Mouse (Mus musculus): Measurements from ENCODE around the gene Htr5a. TPM values are rescaled to one million over a fixed set of nuclear protein-coding genes. Genes with fewer than 3 reads are reported as not detected.

Gene Htr5a
- total and polyA plus RNA-seq, 3 experiments, result 0.22 TPM; not detected in 2

- ATAC-seq (ENCODE audit: extremely low read depth, insufficient number of reproducible peaks, low FRiP score, poor library complexity, severe bottlenecking), result no peak
- no peak for DNase-seq (ENCODE audit: low spot score)
- Histone ChIP-seq H3K36me3 (replicated peaks) (no peaks in the 10 kb centered on the region), H3K9me3 (replicated peaks) (no peaks in the 10 kb centered on the region), H3K4me1 (ENCODE audit: insufficient read depth, low read depth, low read length) (no peaks in the 10 kb centered on the region), H3K4me3 (ENCODE audit: low read depth, low read length) (no peak overlapping the region), H3K27me3 (ENCODE audit: insufficient read depth, low read length) (no peaks in the 10 kb centered on the region)
- no peak for TF ChIP-seq GATA2 (IDR thresholded peaks at IDR 0.05; ENCODE audit: borderline replicate concordance, low read depth, low read length)
- TF ChIP-seq POLR2AphosphoS5 (IDR thresholded peaks at IDR 0.05; ENCODE audit: insufficient replicate concordance, low read depth, low read length), result no peak
- TF ChIP-seq TAL1 (conservative IDR thresholded peaks at IDR 0.05; ENCODE audit: low read depth, low read length), result no peak
- TF ChIP-seq CTCF (IDR thresholded peaks at IDR 0.05; ENCODE audit: low read depth, low read length), result no peak
- no peak for TF ChIP-seq GATA1 (IDR thresholded peaks at IDR 0.05; ENCODE audit: borderline replicate concordance, low read length)
Observed at GRCm38 (mm10) chr5:27879726-27880125, 37.8 kb downstream of the Htr5a start.

- H3K36me3 ChIP-seq (replicated peaks), result no peaks in the 10 kb centered on the region
- H3K4me1 ChIP-seq (ENCODE audit: insufficient read depth, low read depth, low read length), result no peaks in the 10 kb centered on the region
- no peaks in the 10 kb centered on the region for H3K9me3 ChIP-seq (replicated peaks)
- H3K27me3 ChIP-seq (ENCODE audit: insufficient read depth, low read length), result no peaks in the 10 kb centered on the region
- TF ChIP-seq CTCF (IDR thresholded peaks at IDR 0.05; ENCODE audit: low read depth, low read length), result no peak
- no peak for TF ChIP-seq GATA2 (IDR thresholded peaks at IDR 0.05; ENCODE audit: borderline replicate concordance, low read depth, low read length)
- no peak for TF ChIP-seq TAL1 (conservative IDR thresholded peaks at IDR 0.05; ENCODE audit: low read depth, low read length)
- no peak for TF ChIP-seq POLR2AphosphoS5 (IDR thresholded peaks at IDR 0.05; ENCODE audit: insufficient replicate concordance, low read depth, low read length)
- no peak overlapping the region for H3K4me3 ChIP-seq (ENCODE audit: low read depth, low read length)
- DNase-seq (ENCODE audit: low spot score) (no peak), ATAC-seq (ENCODE audit: extremely low read depth, insufficient number of reproducible peaks, low FRiP score, poor library complexity, severe bottlenecking) (no peak)
Observed at GRCm38 (mm10) chr5:27880329-27881036, 38.5 kb downstream of the Htr5a start.

- Histone ChIP-seq H3K9me3 (replicated peaks) (no peaks in the 10 kb centered on the region), H3K36me3 (replicated peaks) (no peaks in the 10 kb centered on the region), H3K4me3 (ENCODE audit: low read depth, low read length) (no peak overlapping the region), H3K27me3 (ENCODE audit: insufficient read depth, low read length) (no peaks in the 10 kb centered on the region), H3K4me1 (ENCODE audit: insufficient read depth, low read depth, low read length) (no peaks in the 10 kb centered on the region)
- no peak for DNase-seq (ENCODE audit: low spot score)
- no peak for TF ChIP-seq GATA1 (IDR thresholded peaks at IDR 0.05; ENCODE audit: borderline replicate concordance, low read length)
- no peak for TF ChIP-seq TAL1 (conservative IDR thresholded peaks at IDR 0.05; ENCODE audit: low read depth, low read length)
- no peak for TF ChIP-seq CTCF (IDR thresholded peaks at IDR 0.05; ENCODE audit: low read depth, low read length)
- TF ChIP-seq POLR2AphosphoS5 (IDR thresholded peaks at IDR 0.05; ENCODE audit: insufficient replicate concordance, low read depth, low read length), result no peak
- no peak for TF ChIP-seq GATA2 (IDR thresholded peaks at IDR 0.05; ENCODE audit: borderline replicate concordance, low read depth, low read length)
- no peak for ATAC-seq (ENCODE audit: extremely low read depth, insufficient number of reproducible peaks, low FRiP score, poor library complexity, severe bottlenecking)
Observed at GRCm38 (mm10) chr5:27881261-27881660, 39.3 kb downstream of the Htr5a start.

GRCm38 (mm10) chr5:27888080-27888479, 46.1 kb downstream of the Htr5a start:
- no peak for DNase-seq (ENCODE audit: low spot score)
- no peaks in the 10 kb centered on the region for H3K27me3 ChIP-seq (ENCODE audit: insufficient read depth, low read length)
- no peak overlapping the region for H3K4me3 ChIP-seq (ENCODE audit: low read depth, low read length)
- no peaks in the 10 kb centered on the region for H3K4me1 ChIP-seq (ENCODE audit: insufficient read depth, low read depth, low read length)
- H3K36me3 ChIP-seq (replicated peaks), result no peaks in the 10 kb centered on the region
- no peaks in the 10 kb centered on the region for H3K9me3 ChIP-seq (replicated peaks)
- no peak for ATAC-seq (ENCODE audit: extremely low read depth, insufficient number of reproducible peaks, low FRiP score, poor library complexity, severe bottlenecking)
- TF ChIP-seq CTCF (IDR thresholded peaks at IDR 0.05; ENCODE audit: low read depth, low read length), result no peak

- H3K9me3 ChIP-seq (replicated peaks), result no peaks in the 10 kb centered on the region
- H3K4me3 ChIP-seq (ENCODE audit: low read depth, low read length), result no peak overlapping the region
- ATAC-seq (ENCODE audit: extremely low read depth, insufficient number of reproducible peaks, low FRiP score, poor library complexity, severe bottlenecking), result no peak
- H3K27me3 ChIP-seq (ENCODE audit: insufficient read depth, low read length), result no peaks in the 10 kb centered on the region; the same call in 1 of the 2 replicates
- no peaks in the 10 kb centered on the region for H3K36me3 ChIP-seq (replicated peaks)
- no peak for TF ChIP-seq POLR2AphosphoS5 (IDR thresholded peaks at IDR 0.05; ENCODE audit: insufficient replicate concordance, low read depth, low read length)
- no peak for TF ChIP-seq CTCF (IDR thresholded peaks at IDR 0.05; ENCODE audit: low read depth, low read length)
- no peak for TF ChIP-seq GATA2 (IDR thresholded peaks at IDR 0.05; ENCODE audit: borderline replicate concordance, low read depth, low read length)
- TF ChIP-seq TAL1 (conservative IDR thresholded peaks at IDR 0.05; ENCODE audit: low read depth, low read length), result no peak
- TF ChIP-seq GATA1 (IDR thresholded peaks at IDR 0.05; ENCODE audit: borderline replicate concordance, low read length), result no peak
- DNase-seq (ENCODE audit: low spot score), result no peak
- H3K4me1 ChIP-seq (ENCODE audit: insufficient read depth, low read depth, low read length), result no peaks in the 10 kb centered on the region
Observed at GRCm38 (mm10) chr5:27895961-27896360, 54.0 kb downstream of the Htr5a start.

GRCm38 (mm10) chr5:27899756-27900155, 57.8 kb downstream of the Htr5a start:
- DNase-seq (ENCODE audit: low spot score), result no peak
- no peak for TF ChIP-seq GATA2 (IDR thresholded peaks at IDR 0.05; ENCODE audit: borderline replicate concordance, low read depth, low read length)
- TF ChIP-seq GATA1 (IDR thresholded peaks at IDR 0.05; ENCODE audit: borderline replicate concordance, low read length), result no peak
- no peak for TF ChIP-seq CTCF (IDR thresholded peaks at IDR 0.05; ENCODE audit: low read depth, low read length)
- TF ChIP-seq TAL1 (conservative IDR thresholded peaks at IDR 0.05; ENCODE audit: low read depth, low read length), result no peak
- no peak for TF ChIP-seq POLR2AphosphoS5 (IDR thresholded peaks at IDR 0.05; ENCODE audit: insufficient replicate concordance, low read depth, low read length)
- Histone ChIP-seq H3K9me3 (replicated peaks) (no peaks in the 10 kb centered on the region), H3K27me3 (ENCODE audit: insufficient read depth, low read length) (no peaks in the 10 kb centered on the region; the same call in 1 of the 2 replicates), H3K36me3 (replicated peaks) (no peaks in the 10 kb centered on the region), H3K4me3 (ENCODE audit: low read depth, low read length) (no peak overlapping the region), H3K4me1 (ENCODE audit: insufficient read depth, low read depth, low read length) (no peaks in the 10 kb centered on the region)
- no peak for ATAC-seq (ENCODE audit: extremely low read depth, insufficient number of reproducible peaks, low FRiP score, poor library complexity, severe bottlenecking)
